Mouse (Mus musculus) liver, adult 2 months (tissue): ENCODE data around the gene Rprd1b.

Experiments used
- CTCF ChIP-seq: fragments of 200-500 bp; IDR thresholded peaks from 2 replicates; pipeline ENCODE4 v1.5.1; 2011; ENCODE audit warnings: low read depth, low read length, control low read depth
- POLR2A ChIP-seq: fragments of 200-500 bp; IDR thresholded peaks from 2 replicates; pipeline ENCODE4 v1.6.1; 2011; ENCODE audit warnings: low read length, control low read depth; ENCODE audit not compliant: insufficient read depth; ENCODE audit errors: extremely low read depth

DNA sequence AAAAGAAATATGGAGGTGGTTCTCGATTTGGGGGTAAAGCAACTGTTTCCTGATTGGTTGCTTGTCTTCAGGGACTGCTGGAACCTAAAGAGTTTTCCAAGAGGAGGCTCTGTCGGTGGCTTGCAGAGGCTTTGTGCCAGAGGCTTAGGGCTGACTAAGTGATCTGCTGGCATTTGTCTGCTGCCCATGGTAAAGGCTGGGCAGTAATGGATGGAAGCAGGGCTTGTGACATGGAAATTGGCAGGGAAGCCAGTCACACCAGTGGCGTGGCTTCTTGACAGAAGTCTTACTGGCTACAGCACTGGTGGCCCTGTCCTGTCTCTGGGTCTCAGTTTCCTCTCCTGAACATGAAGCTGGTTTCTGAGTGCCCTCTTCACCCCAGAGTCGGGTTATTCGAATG lies 68.8 kb downstream of the Rprd1b start:
- no peak for TF ChIP-seq CTCF
- TF ChIP-seq POLR2A = no peak
